Mouse (Mus musculus): ENCODE measurements around the gene Kank2. TPM values are rescaled to one million over a fixed set of nuclear protein-coding genes. Genes with fewer than 3 reads are reported as not detected.

Kank2 gene
- total RNA-seq, 1 experiment from 2014 or later: 46.2 TPM

Small RNA genes within 50 kb of the gene (microRNA-seq; reads per million reads assigned to microRNA genes)
- gene Mir7083: 4.1 to 9.6 reads per million in 2 experiments

Other genes starting within 250 kb of the Kank2 start
- gene Timm29, start 206.0 kb downstream of the Kank2 start, total RNA-seq (2021): 58.2 and 62.6 TPM in 2 replicates
- gene Yipf2, start 205.9 kb downstream of the Kank2 start, total RNA-seq (2021): 27.5 and 40.2 TPM in 2 replicates
- gene Smarca4, start 182.6 kb downstream of the Kank2 start, total RNA-seq (2021): 87.3 and 87.4 TPM in 2 replicates
- gene Ldlr, start 75.3 kb downstream of the Kank2 start, total RNA-seq (2021): 126 and 145 TPM in 2 replicates
- 4.7 and 5.6 TPM in 2 replicates for gene Spc24, start 38.4 kb downstream of the Kank2 start, total RNA-seq (2021)
- 4.5 and 17.1 TPM in 2 replicates for gene Angptl8, start 36.8 kb upstream of the Kank2 start, total RNA-seq (2021)
- gene Dock6, start 53.9 kb upstream of the Kank2 start, total RNA-seq (2021): 45.6 and 46.0 TPM in 2 replicates
- 36.3 and 71.9 TPM in 2 replicates for gene Rab3d, start 119.4 kb upstream of the Kank2 start, total RNA-seq (2021)
- 13.6 and 19.1 TPM in 2 replicates for gene Ccdc159, start 128.7 kb upstream of the Kank2 start, total RNA-seq (2021)
- gene Tmem205, start 128.8 kb upstream of the Kank2 start, total RNA-seq (2021): 471 and 609 TPM in 2 replicates
- 35.6 and 40.5 TPM in 2 replicates for gene Plppr2, start 138.3 kb upstream of the Kank2 start, total RNA-seq (2021)
- 14.0 and 19.4 TPM in 2 replicates for gene Swsap1, start 157.0 kb upstream of the Kank2 start, total RNA-seq (2021)
- 1.6 and 1.8 TPM in 2 replicates for gene Epor, start 164.8 kb upstream of the Kank2 start, total RNA-seq (2021)
- 33.9 and 66.9 TPM in 2 replicates for gene Rgl3, start 190.7 kb upstream of the Kank2 start, total RNA-seq (2021)
- gene Ccdc151, start 203.9 kb upstream of the Kank2 start, total RNA-seq (2021): 1.3 and 3.7 TPM in 2 replicates
- 161 and 164 TPM in 2 replicates for gene Prkcsh, start 204.1 kb upstream of the Kank2 start, total RNA-seq (2021)

All from adrenal gland, postnatal 25 days (tissue).